Mouse (Mus musculus): Measurements from ENCODE around the gene Col1a1.

The Col1a1 gene

GRCm38 (mm10) chr11:94996101-94996500, 60.1 kb downstream of the Col1a1 start:
- no peak for DNase-seq (ENCODE audit: low read depth)

GRCm38 (mm10) chr11:94996984-94997383, 61.0 kb downstream of the Col1a1 start:
- DNase-seq (ENCODE audit: low read depth), result no peak

- DNase-seq (ENCODE audit: low read depth), result no peak
Measured at GRCm38 (mm10) chr11:94997596-94997995, 61.6 kb downstream of the Col1a1 start.

- no peak for DNase-seq (ENCODE audit: low read depth)
Measured at GRCm38 (mm10) chr11:94998041-94998531, 62.1 kb downstream of the Col1a1 start.

GRCm38 (mm10) chr11:95000128-95000527, 64.1 kb downstream of the Col1a1 start:
- no peak for DNase-seq (ENCODE audit: low read depth)

GRCm38 (mm10) chr11:95000548-95000947, 64.5 kb downstream of the Col1a1 start:
- no peak for DNase-seq (ENCODE audit: low read depth)

GRCm38 (mm10) chr11:95001058-95001457, 65.0 kb downstream of the Col1a1 start:
- DNase-seq (ENCODE audit: low read depth), result peak; percentile 83

GRCm38 (mm10) chr11:95001584-95002347, 65.7 kb downstream of the Col1a1 start:
- no peak for DNase-seq (ENCODE audit: low read depth)

Measured in NIH3T3 (cell line).